Mouse (Mus musculus) gonadal fat pad, adult 2 months (tissue): Measurements from ENCODE around the gene Cacng7. TPM values are rescaled to one million over a fixed set of nuclear protein-coding genes. Genes with fewer than 3 reads are reported as not detected.

Experiments
- DNase-seq: peaks from one replicate; pipeline ENCODE4 v3.0.0-alpha.2; 2012; ENCODE audit warnings: low read depth
- polyA plus RNA-seq: library from polyadenylated mRNA; depleted of rRNA; stranded (reverse); fragments of >200 nt; gene quantifications from 2 replicates; pipeline ENCODE4 v1.2.3, GENCODE M21; 2012

Cacng7 gene
- polyA plus RNA-seq, 1 experiment, result 11.4 TPM

- DNase-seq, result no peak
These were observed 30.0 kb upstream of the Cacng7 start for GRCm38 (mm10) chr7:3302556-3303275.

GRCm38 (mm10) chr7:3303276-3303781 lies 29.4 kb upstream of the Cacng7 start:
- DNase-seq, result no peak

GRCm38 (mm10) chr7:3303789-3304188 lies 29.0 kb upstream of the Cacng7 start:
- no peak for DNase-seq

GRCm38 (mm10) chr7:3304298-3304697 lies 28.5 kb upstream of the Cacng7 start:
- DNase-seq, result no peak

- no peak for DNase-seq
These were observed 26.4 kb upstream of the Cacng7 start for GRCm38 (mm10) chr7:3306400-3306799.

- DNase-seq, result no peak
These were observed 24.1 kb upstream of the Cacng7 start for GRCm38 (mm10) chr7:3308646-3309045.

- no peak for DNase-seq
These were observed 22.5 kb upstream of the Cacng7 start for GRCm38 (mm10) chr7:3310233-3310632.

- DNase-seq, result no peak
These were observed 19.2 kb upstream of the Cacng7 start for GRCm38 (mm10) chr7:3313571-3313970.

GRCm38 (mm10) chr7:3314121-3314520 lies 18.6 kb upstream of the Cacng7 start:
- no peak for DNase-seq

GRCm38 (mm10) chr7:3317704-3318103 lies 15.1 kb upstream of the Cacng7 start:
- DNase-seq, result no peak

GRCm38 (mm10) chr7:3320856-3321255 lies 11.9 kb upstream of the Cacng7 start:
- DNase-seq, result no peak

- no peak for DNase-seq
These were observed 8.9 kb upstream of the Cacng7 start for GRCm38 (mm10) chr7:3323826-3324225.

- DNase-seq, result no peak
These were observed 4.8 kb upstream of the Cacng7 start for GRCm38 (mm10) chr7:3327961-3328360.

- DNase-seq, result no peak
These were observed 2.8 kb upstream of the Cacng7 start for GRCm38 (mm10) chr7:3329776-3330546.

GRCm38 (mm10) chr7:3331171-3331570 lies 1.6 kb upstream of the Cacng7 start:
- DNase-seq, result no peak

- no peak for DNase-seq
These were observed 1.1 kb upstream of the Cacng7 start for GRCm38 (mm10) chr7:3331581-3332223.

GRCm38 (mm10) chr7:3332224-3332615 lies 535 bp upstream of the Cacng7 start:
- DNase-seq, result no peak

- DNase-seq, result no peak
These were observed 787 bp downstream of the Cacng7 start for GRCm38 (mm10) chr7:3333542-3333941.

GRCm38 (mm10) chr7:3336412-3336811 lies 3.7 kb downstream of the Cacng7 start:
- no peak for DNase-seq

GRCm38 (mm10) chr7:3338286-3338935 lies 5.7 kb downstream of the Cacng7 start:
- DNase-seq, result no peak

GRCm38 (mm10) chr7:3339010-3339409 lies 6.3 kb downstream of the Cacng7 start:
- no peak for DNase-seq

- no peak for DNase-seq
These were observed 11.1 kb downstream of the Cacng7 start for GRCm38 (mm10) chr7:3343861-3344260.
